Comparison of ENCODE assay signal across 9 mouse cellular contexts in the genomic region with DNA sequence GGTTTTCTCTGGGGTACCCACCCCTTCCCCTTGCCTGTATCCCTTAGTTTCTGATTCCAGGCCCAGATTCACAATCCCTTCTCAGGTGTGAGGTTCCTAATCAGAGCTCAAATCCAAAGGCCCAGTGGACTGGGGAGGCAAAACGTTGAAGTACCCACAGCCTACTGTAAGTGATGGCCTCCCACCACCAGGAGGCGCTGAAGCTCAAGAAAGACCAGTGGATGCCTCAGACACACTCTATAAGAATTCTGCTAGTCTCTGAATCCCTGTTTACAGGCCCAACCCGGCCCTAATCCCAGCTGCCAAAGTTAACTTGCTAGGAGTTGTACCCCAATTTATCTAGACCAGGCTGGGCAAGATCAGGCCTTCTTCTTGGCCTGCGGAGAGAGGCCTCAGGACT. TPM values are rescaled to one million over a fixed set of nuclear protein-coding genes. Genes with fewer than 3 reads are reported as not detected.
DNase-seq lines count a peak whose midpoint lies in the region; TF ChIP-seq lines count a peak whose summit lies in the region.
"Had no signal": no experiment of that assay in that cellular context is flagged by ENCODE, and none has a peak within 500 bp of the region (broad histone marks: within the 10 kb centered on the region; RNA-seq: fewer than 3 reads in every experiment).

No protein-coding gene starts in this region.

- H3K9ac ChIP-seq in ES-Bruce4 (ENCODE audit: low read depth, poor library complexity, severe bottlenecking), result no peak overlapping the region

- H3K4me1 ChIP-seq in ES-Bruce4 (ENCODE audit: control insufficient read depth, insufficient read depth, low read length), result no peaks in the 10 kb centered on the region

- no peak for TF ChIP-seq EP300 in ES-Bruce4 (IDR thresholded peaks at IDR 0.05; ENCODE audit: insufficient read depth, low read depth, low read length)

- TF ChIP-seq CTCF in ES-Bruce4 (IDR thresholded peaks at IDR 0.05; ENCODE audit: low read depth, low read length), result peak; percentile 75

- no peak for TF ChIP-seq POLR2A in ES-Bruce4 (IDR thresholded peaks at IDR 0.05; ENCODE audit: insufficient read depth, low read length)

- DNase-seq in adrenal gland, adult 8-10 months, result peak; percentile 69
- DNase-seq in embryo, embryonic 10.5 days (ENCODE audit: low spot score), result peak; percentile 90
- peak; percentile 75 to 82 for DNase-seq in gastrocnemius, postnatal 4 days (ENCODE audit: low spot score in 2 of 2)
- DNase-seq in layer of hippocampus, postnatal 10 days (ENCODE audit: low spot score in 2 of 2), result peak; percentile 78 to 82
- peak; percentile 60 to 80 for DNase-seq in lung, postnatal 4 days
- peak; percentile 32 to 56 for DNase-seq in right cerebral cortex, postnatal 36 days (ENCODE audit: low spot score in 2 of 2)
- DNase-seq in urinary bladder, postnatal 4 days (ENCODE audit: low spot score in 2 of 2), result peak; percentile 48 to 84

- H3K27me3 ChIP-seq in ES-Bruce4 (ENCODE audit: control insufficient read depth, insufficient read depth, low read length, poor library complexity, severe bottlenecking), result no peaks in the 10 kb centered on the region

- H3K4me3 ChIP-seq in ES-Bruce4 (ENCODE audit: low read depth, low read length), result no peak overlapping the region

- H3K27ac ChIP-seq in ES-Bruce4 (ENCODE audit: insufficient read depth, low read length), result no peak overlapping the region

- H3K9me3 ChIP-seq in ES-Bruce4 (replicated peaks; ENCODE audit: control insufficient read depth, insufficient read depth, low read length, poor library complexity, severe bottlenecking), result no peaks in the 10 kb centered on the region

- no peaks in the 10 kb centered on the region for H3K36me3 ChIP-seq in ES-Bruce4 (ENCODE audit: control insufficient read depth, insufficient read depth, low read length, poor library complexity, severe bottlenecking)

RNA-seq across cellular contexts. Expression of gene Otos, which starts 48.2 kb away (rescaled TPM):
- not detected in 2 replicates for polyA plus RNA-seq in ES-Bruce4 (2011; ENCODE audit: insufficient read depth, insufficient read length, low read depth, missing spikeins)
- under 1 TPM in 1 of 4 experiments, not detected in 3; 0.56 TPM for total RNA-seq in adrenal gland, adult 8-10 months (2022)
- total RNA-seq in gastrocnemius, postnatal 4 days (2021), result under 1 TPM in 1 of 2 experiments, not detected in 1; 0.57 TPM
- 1 to 10 TPM in 1 of 2 experiments, under 1 TPM in 1; 0.58 to 1.1 TPM for total RNA-seq in layer of hippocampus, postnatal 10 days (2021)
- total RNA-seq: left cerebral cortex, postnatal 10 days had no signal

RNA-seq across cellular contexts. Expression of gene Cops9, which starts 55.1 kb away (rescaled TPM):
- 107 and 119 TPM in 2 replicates for polyA plus RNA-seq in ES-Bruce4 (2011; ENCODE audit: insufficient read depth, insufficient read length, low read depth, missing spikeins)
- total RNA-seq in adrenal gland, adult 8-10 months (2022), result 100 to 1,000 TPM; 279 to 327 (median 313) TPM
- total RNA-seq in gastrocnemius, postnatal 4 days (2021), result 100 to 1,000 TPM; 241 to 255 TPM
- total RNA-seq in layer of hippocampus, postnatal 10 days (2021), result 100 to 1,000 TPM; 282 to 343 TPM
